Mouse (Mus musculus): ENCODE results near the gene Hoxa3. TPM values are rescaled to one million over a fixed set of nuclear protein-coding genes. Genes with fewer than 3 reads are reported as not detected.
A peak's percentile ranks its signal among the peaks of the same experiment; 100 is the strongest.

Hoxa3 gene
- polyA plus RNA-seq, 2 experiments: 3.4 to 12.0 TPM

- Histone ChIP-seq H3K36me3 (ENCODE audit: control insufficient read depth, insufficient read depth, low read length) (peaks cover 5% of the 10 kb centered on the region; the same call in 1 of the 2 replicates), H3K4me2 (replicated peaks; ENCODE audit: low read depth, low read length, severe bottlenecking) (peak overlapping the region; percentile 40), H3K4me1 (ENCODE audit: control insufficient read depth, insufficient read depth, low read length) (peaks cover 33% of the 10 kb centered on the region), H3K9ac (ENCODE audit: low read depth, low read length, severe bottlenecking) (no peak overlapping the region), H3K27me3 (ENCODE audit: control insufficient read depth, insufficient read depth, low read length) (peaks cover 88% of the 10 kb centered on the region), H3K4me3 (replicated peaks; ENCODE audit: low read length) (peak overlapping the region; percentile 27), H3K9me3 (ENCODE audit: control insufficient read depth, low read length) (no peaks in the 10 kb centered on the region), H3K27ac (replicated peaks; ENCODE audit: low read depth, low read length) (no peak overlapping the region)
- DNase-seq (ENCODE audit: low spot score): no peak
- whole genome bisulfite sequencing: 3% methylated on average over 39 of the region's 39 CpGs
- TF ChIP-seq POLR2A (IDR thresholded peaks at IDR 0.05; ENCODE audit: borderline replicate concordance, extremely low read depth, insufficient read depth, insufficient read length): no peak
- ATAC-seq (ENCODE audit: low FRiP score, low read depth): no peak
These were observed 49.0 kb downstream of the Hoxa3 start for GRCm38 (mm10) chr6:52164051-52164625.

- Histone ChIP-seq H3K4me1 (ENCODE audit: control insufficient read depth, insufficient read depth, low read length) (peaks cover 33% of the 10 kb centered on the region), H3K9me3 (ENCODE audit: control insufficient read depth, low read length) (no peaks in the 10 kb centered on the region), H3K36me3 (ENCODE audit: control insufficient read depth, insufficient read depth, low read length) (peaks cover 2% of the 10 kb centered on the region; the same call in 1 of the 2 replicates), H3K4me3 (replicated peaks; ENCODE audit: low read length) (0 out of 2 replicates have a peak overlapping the region, but pooled peaks have one; percentile 3), H3K9ac (ENCODE audit: low read depth, low read length, severe bottlenecking) (no peak overlapping the region), H3K27me3 (ENCODE audit: control insufficient read depth, insufficient read depth, low read length) (peaks cover 86% of the 10 kb centered on the region), H3K4me2 (replicated peaks; ENCODE audit: low read depth, low read length, severe bottlenecking) (peak overlapping the region; percentile 40), H3K27ac (replicated peaks; ENCODE audit: low read depth, low read length) (no peak overlapping the region)
- 25% methylated on average over 17 of the region's 17 CpGs for WGBS
- DNase-seq (ENCODE audit: low spot score) (no peak), ATAC-seq (ENCODE audit: low FRiP score, low read depth) (no peak)
- TF ChIP-seq POLR2A (IDR thresholded peaks at IDR 0.05; ENCODE audit: borderline replicate concordance, extremely low read depth, insufficient read depth, insufficient read length): no peak
These were observed 49.6 kb downstream of the Hoxa3 start for GRCm38 (mm10) chr6:52163366-52164031.

DNA sequence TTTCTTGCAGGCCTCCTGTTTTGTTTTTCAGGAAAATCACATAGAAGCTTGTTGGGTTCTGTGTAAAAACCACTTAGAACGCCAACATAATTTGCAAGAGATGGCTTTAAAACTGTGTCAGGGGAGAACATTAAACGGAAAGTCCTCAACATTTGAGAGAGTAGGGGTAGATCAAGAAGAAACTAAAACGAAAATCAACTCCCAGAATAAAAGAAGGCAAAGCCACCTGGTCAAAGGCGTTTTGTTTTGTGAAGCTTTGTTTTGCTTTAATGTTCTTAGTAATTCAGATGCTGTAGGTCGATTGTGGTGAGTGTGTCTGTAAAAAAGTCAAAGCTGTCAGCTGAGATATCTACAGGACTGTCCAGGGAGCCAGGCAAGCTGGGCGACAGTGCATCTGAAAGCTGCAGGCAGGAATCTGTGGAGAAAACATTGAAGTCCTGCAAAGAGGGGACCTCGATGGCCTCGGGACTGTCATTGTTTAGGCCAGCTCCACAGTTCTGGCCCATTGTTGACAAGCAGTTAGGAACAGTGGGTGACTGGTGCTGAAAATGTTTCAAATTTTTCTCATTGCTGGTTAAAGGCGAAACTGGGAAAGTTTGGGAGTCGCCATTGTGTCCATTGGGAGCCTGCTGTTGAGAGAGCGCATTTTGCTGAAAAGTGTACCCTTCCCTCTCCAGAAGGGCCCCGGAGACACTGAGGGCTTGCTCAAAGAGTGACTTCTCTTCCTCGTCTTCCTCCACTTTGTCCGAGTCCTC is 50.3 kb downstream of the Hoxa3 start:
- DNase-seq (ENCODE audit: low spot score): no peak
- WGBS: 43% methylated on average over 14 of the region's 14 CpGs
- no peak for ATAC-seq (ENCODE audit: low FRiP score, low read depth)
- Histone ChIP-seq H3K27me3 (ENCODE audit: control insufficient read depth, insufficient read depth, low read length) (peaks cover 86% of the 10 kb centered on the region), H3K4me3 (replicated peaks; ENCODE audit: low read length) (0 out of 2 replicates have a peak overlapping the region, but pooled peaks have one; percentile 3), H3K27ac (replicated peaks; ENCODE audit: low read depth, low read length) (no peak overlapping the region), H3K36me3 (ENCODE audit: control insufficient read depth, insufficient read depth, low read length) (no peaks in the 10 kb centered on the region), H3K9me3 (ENCODE audit: control insufficient read depth, low read length) (no peaks in the 10 kb centered on the region), H3K4me1 (ENCODE audit: control insufficient read depth, insufficient read depth, low read length) (peaks cover 34% of the 10 kb centered on the region), H3K4me2 (replicated peaks; ENCODE audit: low read depth, low read length, severe bottlenecking) (peak overlapping the region; percentile 40; the same call in 1 of the 2 replicates), H3K9ac (ENCODE audit: low read depth, low read length, severe bottlenecking) (no peak overlapping the region)
- TF ChIP-seq POLR2A (IDR thresholded peaks at IDR 0.05; ENCODE audit: borderline replicate concordance, extremely low read depth, insufficient read depth, insufficient read length): no peak

GRCm38 (mm10) chr6:52162093-52162380 is 51.1 kb downstream of the Hoxa3 start:
- H3K9me3 ChIP-seq (ENCODE audit: control insufficient read depth, low read length): no peaks in the 10 kb centered on the region
- no peak overlapping the region for H3K4me2 ChIP-seq (replicated peaks; ENCODE audit: low read depth, low read length, severe bottlenecking)
- TF ChIP-seq POLR2A (IDR thresholded peaks at IDR 0.05; ENCODE audit: borderline replicate concordance, extremely low read depth, insufficient read depth, insufficient read length): no peak
- H3K9ac ChIP-seq (ENCODE audit: low read depth, low read length, severe bottlenecking): no peak overlapping the region
- peaks cover 86% of the 10 kb centered on the region for H3K27me3 ChIP-seq (ENCODE audit: control insufficient read depth, insufficient read depth, low read length)
- peaks cover 35% of the 10 kb centered on the region for H3K4me1 ChIP-seq (ENCODE audit: control insufficient read depth, insufficient read depth, low read length)
- no peak overlapping the region for H3K27ac ChIP-seq (replicated peaks; ENCODE audit: low read depth, low read length)
- ATAC-seq (ENCODE audit: low FRiP score, low read depth) (no peak), DNase-seq (ENCODE audit: low spot score) (no peak)
- WGBS: 32% methylated on average over 1 of the region's 1 CpGs
- no peaks in the 10 kb centered on the region for H3K36me3 ChIP-seq (ENCODE audit: control insufficient read depth, insufficient read depth, low read length)
- H3K4me3 ChIP-seq (replicated peaks; ENCODE audit: low read length): no peak overlapping the region

DNA sequence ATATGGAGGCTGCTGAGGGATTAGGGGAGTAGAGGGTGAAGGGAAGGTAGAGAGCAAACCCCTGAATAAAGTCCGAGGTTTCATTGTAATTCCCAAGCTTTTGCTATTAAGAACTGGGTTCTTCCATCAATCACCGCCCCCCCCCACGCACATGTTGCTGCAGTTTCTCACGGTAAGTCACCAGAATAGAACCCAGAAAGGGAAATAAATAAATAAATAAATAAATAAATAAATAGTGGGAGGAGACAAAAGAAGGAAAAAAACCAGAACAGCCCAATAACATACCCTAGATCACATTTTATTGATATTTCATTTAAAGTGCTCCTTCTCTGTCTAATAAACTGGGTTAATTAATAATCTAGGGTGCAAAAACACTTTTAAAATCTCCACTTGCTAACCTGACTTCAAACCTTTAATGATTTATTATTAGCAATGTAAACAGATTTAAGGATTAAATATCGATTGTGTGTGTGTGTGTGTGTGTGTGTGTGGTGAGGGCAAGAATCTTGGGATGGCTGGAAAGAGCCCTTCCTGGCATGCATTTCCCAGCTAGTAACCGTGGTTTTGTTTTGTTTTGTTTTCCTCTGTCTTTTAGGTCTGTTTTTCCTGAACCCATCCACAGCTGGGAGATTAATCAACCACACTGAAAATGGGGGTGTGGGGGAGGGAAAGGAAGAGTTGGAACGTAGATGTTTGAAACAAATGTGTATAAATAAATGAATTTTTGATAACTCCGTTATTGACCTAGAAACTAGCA is 51.6 kb downstream of the Hoxa3 start:
- no peaks in the 10 kb centered on the region for H3K9me3 ChIP-seq (ENCODE audit: control insufficient read depth, low read length)
- ATAC-seq (ENCODE audit: low FRiP score, low read depth): no peak
- peaks cover 35% of the 10 kb centered on the region for H3K4me1 ChIP-seq (ENCODE audit: control insufficient read depth, insufficient read depth, low read length)
- H3K9ac ChIP-seq (ENCODE audit: low read depth, low read length, severe bottlenecking): no peak overlapping the region
- peak overlapping the region; percentile 35; the same call in 1 of the 2 replicates for H3K4me2 ChIP-seq (replicated peaks; ENCODE audit: low read depth, low read length, severe bottlenecking)
- H3K27me3 ChIP-seq (ENCODE audit: control insufficient read depth, insufficient read depth, low read length): peaks cover 86% of the 10 kb centered on the region
- no peaks in the 10 kb centered on the region for H3K36me3 ChIP-seq (ENCODE audit: control insufficient read depth, insufficient read depth, low read length)
- TF ChIP-seq POLR2A (IDR thresholded peaks at IDR 0.05; ENCODE audit: borderline replicate concordance, extremely low read depth, insufficient read depth, insufficient read length): no peak
- H3K27ac ChIP-seq (replicated peaks; ENCODE audit: low read depth, low read length): no peak overlapping the region
- 0 out of 2 replicates have a peak overlapping the region, but pooled peaks have one; percentile 17 for H3K4me3 ChIP-seq (replicated peaks; ENCODE audit: low read length)
- 19% methylated on average over 8 of the region's 8 CpGs for WGBS
- DNase-seq (ENCODE audit: low spot score): no peak
